Mouse (Mus musculus) thymus, adult 2 months (tissue): ENCODE results near the gene Epha5. TPM values are rescaled to one million over a fixed set of nuclear protein-coding genes. Genes with fewer than 3 reads are reported as not detected.

Experiments used
- DNase-seq: peaks from one replicate; pipeline ENCODE4 v3.0.0; 2021
- H3K27ac ChIP-seq: fragments of 200-500 bp; 2 replicates; pipeline ENCODE4 v1.5.1; 2012; ENCODE audit warnings: low read length, control low read depth; ENCODE audit not compliant: control insufficient read depth, insufficient read depth
- H3K27me3 ChIP-seq: fragments of 200-500 bp; 2 replicates; pipeline ENCODE4 v1.6.1; 2012; ENCODE audit warnings: mild to moderate bottlenecking, low read length, moderate library complexity, mixed read lengths; ENCODE audit not compliant: control insufficient read depth, insufficient read depth
- H3K36me3 ChIP-seq: fragments of 200-500 bp; 2 replicates; pipeline ENCODE4 v1.6.1; 2012; ENCODE audit warnings: mild to moderate bottlenecking, low read length, moderate library complexity; ENCODE audit not compliant: control insufficient read depth, insufficient read depth
- H3K4me1 ChIP-seq: fragments of 200-500 bp; replicated peaks from 2 replicates; pipeline ENCODE4 v1.6.1; 2012; ENCODE audit warnings: low read length; ENCODE audit not compliant: control insufficient read depth, insufficient read depth
- H3K4me3 ChIP-seq: fragments of 200-500 bp; 2 replicates; pipeline ENCODE4 v1.5.1; 2012; ENCODE audit warnings: mild to moderate bottlenecking, low read length, control low read depth, moderate library complexity; ENCODE audit not compliant: control insufficient read depth, insufficient read depth
- CTCF ChIP-seq: fragments of 200-500 bp; IDR thresholded peaks from 2 replicates; pipeline ENCODE4 v1.5.1; 2012; ENCODE audit warnings: mild to moderate bottlenecking, control low read depth, low read length, moderate library complexity, borderline replicate concordance; ENCODE audit not compliant: control insufficient read depth, poor library complexity, insufficient read depth; ENCODE audit errors: extremely low read depth
- POLR2A ChIP-seq: fragments of 200-500 bp; IDR thresholded peaks from 2 replicates; pipeline ENCODE4 v1.6.1; 2012; ENCODE audit warnings: mild to moderate bottlenecking, low read length, control low read depth, moderate library complexity; ENCODE audit not compliant: control insufficient read depth, poor library complexity, insufficient read depth; ENCODE audit errors: extremely low read depth
- WGBS: fragments of 180-500 bp; shearing (Covaris S2); methylation state at CpG from one replicate; pipeline ENCODE4 v1.1.7; 2018; 5-methylcytosine and 5-hydroxymethylcytosine counted together
- polyA plus RNA-seq: library from polyadenylated mRNA; depleted of rRNA; stranded (reverse); fragments of >200 nt; gene quantifications from 2 replicates; pipeline ENCODE4 v1.2.3, GENCODE M21; 2012

Epha5 gene
- polyA plus RNA-seq, 1 experiment: not detected

DNA sequence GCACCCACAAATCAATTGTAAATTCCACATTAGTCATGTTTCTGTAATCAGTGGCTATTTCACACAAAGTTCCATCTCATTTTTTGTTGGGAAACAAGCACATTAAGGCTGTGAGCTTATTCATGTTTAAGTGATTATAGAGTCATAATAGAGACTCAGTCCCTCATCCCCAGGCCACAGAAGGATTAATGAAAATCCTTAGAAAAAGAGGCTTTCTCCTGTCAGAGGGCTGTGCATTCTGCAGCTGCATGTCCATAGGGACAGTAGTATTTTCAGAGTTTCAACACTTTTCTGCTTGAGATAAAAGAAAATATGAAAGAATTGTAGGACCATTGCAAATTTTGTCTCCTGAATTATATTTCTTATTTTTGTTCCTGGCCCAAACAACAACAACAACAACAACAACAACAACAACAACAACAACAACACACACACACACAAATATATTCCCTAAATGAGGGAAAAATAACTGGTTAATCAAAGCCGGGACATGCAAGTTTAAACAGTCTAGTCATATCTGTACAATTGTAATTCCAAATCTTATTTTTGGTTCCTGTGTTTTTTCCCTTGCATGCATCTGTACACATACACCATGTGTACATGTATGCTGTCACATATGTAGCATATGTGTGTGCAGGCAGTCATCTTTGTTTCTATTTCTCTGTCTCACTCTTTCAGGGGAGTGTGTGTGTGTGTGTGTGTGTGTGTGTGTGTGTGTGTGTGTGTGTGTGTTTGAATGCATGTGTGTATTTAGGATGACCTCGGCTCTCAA lies 70.3 kb downstream of the Epha5 start:
- TF ChIP-seq CTCF: no peak
- no peak for TF ChIP-seq POLR2A
- no peak overlapping the region for H3K4me3 ChIP-seq
- no peak for DNase-seq
- H3K4me1 ChIP-seq: no peaks in the 10 kb centered on the region
- H3K36me3 ChIP-seq: no peaks in the 10 kb centered on the region
- H3K27me3 ChIP-seq: no peaks in the 10 kb centered on the region
- no peak overlapping the region for H3K27ac ChIP-seq
- WGBS: 90% methylated on average over 2 of the region's 2 CpGs

DNA sequence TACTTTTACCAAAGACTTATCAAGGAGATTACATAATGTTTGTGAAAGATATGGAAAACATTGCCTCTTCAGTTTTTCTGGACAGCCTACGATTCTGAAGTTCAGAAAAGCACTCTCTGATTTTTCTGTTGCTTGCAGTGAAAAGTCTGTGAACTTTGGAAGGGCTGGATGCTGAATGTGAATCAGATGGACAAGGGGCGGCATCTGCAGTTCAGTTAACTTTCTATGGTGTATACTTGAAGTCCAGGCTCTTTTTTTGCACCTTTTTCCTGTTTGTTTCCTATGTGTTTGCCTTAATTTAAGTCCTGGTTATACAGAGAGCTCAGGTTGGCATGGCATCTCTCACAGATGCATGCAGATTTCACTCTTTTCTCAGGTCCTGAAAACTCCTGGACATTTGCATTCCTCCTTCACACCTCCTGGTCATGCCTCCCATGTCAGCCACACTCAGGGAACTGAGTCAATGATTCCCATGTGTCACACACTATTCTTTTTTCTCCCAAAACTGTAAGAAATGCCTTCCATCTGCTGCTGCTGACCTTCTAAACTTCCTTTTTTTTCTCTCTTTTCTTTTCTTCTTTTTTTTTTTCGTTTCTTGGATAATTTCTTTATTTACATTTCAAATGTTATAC lies 81.2 kb downstream of the Epha5 start:
- 75% methylated on average over 3 of the region's 3 CpGs for WGBS
- H3K4me1 ChIP-seq: no peaks in the 10 kb centered on the region
- TF ChIP-seq CTCF: no peak
- TF ChIP-seq POLR2A: no peak
- no peak for DNase-seq
- no peak overlapping the region for H3K27ac ChIP-seq
- no peaks in the 10 kb centered on the region for H3K27me3 ChIP-seq
- no peaks in the 10 kb centered on the region for H3K36me3 ChIP-seq
- H3K4me3 ChIP-seq: no peak overlapping the region

DNA sequence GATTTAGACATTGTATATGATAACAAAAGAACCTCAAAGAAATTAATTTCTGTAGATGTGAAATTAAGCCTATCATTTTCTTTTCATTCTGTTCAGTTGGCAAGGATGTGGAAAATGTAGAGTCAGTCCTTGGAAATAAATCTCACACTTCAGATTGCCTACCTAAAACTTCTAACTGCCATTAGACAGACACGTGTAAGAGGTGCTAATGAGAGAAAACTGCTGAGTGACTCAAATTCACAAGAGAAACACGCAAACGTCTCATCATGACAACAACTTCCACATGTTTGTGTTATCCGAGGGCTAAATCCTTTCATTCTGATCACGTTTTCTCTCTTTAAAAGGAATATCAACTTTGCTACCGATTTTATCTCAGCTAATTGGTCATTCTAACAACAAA lies 82.7 kb downstream of the Epha5 start:
- 90% methylated on average over 6 of the region's 6 CpGs for WGBS
- no peak overlapping the region for H3K4me3 ChIP-seq
- TF ChIP-seq CTCF (no peak), POLR2A (no peak)
- no peaks in the 10 kb centered on the region for H3K36me3 ChIP-seq
- H3K4me1 ChIP-seq: no peaks in the 10 kb centered on the region
- H3K27me3 ChIP-seq: no peaks in the 10 kb centered on the region
- DNase-seq: no peak
- no peak overlapping the region for H3K27ac ChIP-seq

DNA sequence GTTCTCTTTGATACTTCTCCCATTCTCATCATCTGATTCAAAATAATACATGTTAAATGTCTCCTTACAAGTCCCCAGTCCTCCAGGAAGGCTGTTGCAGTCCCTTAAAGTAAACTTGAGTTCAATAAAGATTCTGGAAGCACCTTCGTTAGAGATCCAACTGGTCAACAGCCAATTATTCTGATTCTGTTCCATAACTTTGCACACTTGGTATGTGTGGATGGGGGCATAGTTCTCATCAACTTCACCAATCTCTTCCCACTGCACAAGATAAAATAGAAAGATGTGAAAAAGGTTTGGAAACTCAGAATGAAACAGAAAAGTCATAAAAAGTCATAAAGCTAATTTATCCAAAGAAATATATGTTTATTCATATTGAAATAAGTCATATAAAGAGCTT lies 85.6 kb downstream of the Epha5 start:
- Histone ChIP-seq H3K27ac (no peak overlapping the region), H3K36me3 (no peaks in the 10 kb centered on the region), H3K4me1 (no peaks in the 10 kb centered on the region), H3K27me3 (no peaks in the 10 kb centered on the region), H3K4me3 (no peak overlapping the region)
- no peak for DNase-seq
- TF ChIP-seq CTCF: no peak
- TF ChIP-seq POLR2A: no peak
- 89% methylated on average over 1 of the region's 1 CpGs for WGBS

DNA sequence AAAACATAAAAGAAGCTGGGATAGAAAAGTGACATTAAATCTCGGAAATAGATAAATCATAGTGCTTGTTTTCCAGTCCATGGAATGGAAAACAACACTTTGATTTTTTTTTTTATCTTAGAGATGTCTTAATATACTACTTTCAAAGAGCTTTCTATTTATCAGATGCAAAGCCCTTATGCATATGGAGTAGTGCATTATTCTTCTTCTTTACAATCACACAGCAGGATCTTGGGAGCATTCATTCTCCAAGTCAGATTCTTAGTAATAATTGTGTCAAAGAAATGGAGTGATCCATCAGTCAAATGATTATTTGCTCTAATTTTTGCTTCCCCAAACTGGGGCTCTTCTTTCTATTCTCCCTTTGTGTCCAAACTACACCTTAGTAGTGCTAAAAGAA lies 96.6 kb downstream of the Epha5 start:
- DNase-seq: no peak
- 90% methylated on average over 1 of the region's 1 CpGs for WGBS
- Histone ChIP-seq H3K27me3 (no peaks in the 10 kb centered on the region), H3K4me1 (no peaks in the 10 kb centered on the region), H3K27ac (no peak overlapping the region), H3K4me3 (no peak overlapping the region), H3K36me3 (no peaks in the 10 kb centered on the region)
- TF ChIP-seq POLR2A: no peak
- TF ChIP-seq CTCF: no peak

DNA sequence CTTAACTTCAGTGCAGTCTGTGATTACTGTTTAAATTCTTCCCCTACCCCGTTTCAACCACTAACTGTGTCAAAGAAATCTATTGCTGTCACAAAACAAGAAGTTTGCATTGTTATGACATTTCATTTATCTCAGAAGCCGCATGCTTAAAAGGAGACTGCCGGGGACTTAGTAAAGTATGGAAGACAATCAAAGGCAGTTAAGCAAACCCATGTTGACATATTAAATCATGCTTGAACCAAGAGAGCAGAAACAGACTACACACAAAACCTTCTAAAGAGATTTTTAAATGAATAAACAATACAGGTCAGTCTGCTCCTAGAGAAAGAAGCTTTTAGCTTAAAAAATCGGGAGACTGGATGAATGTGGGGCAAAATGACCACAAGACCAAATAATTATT lies 97.0 kb downstream of the Epha5 start:
- TF ChIP-seq POLR2A: no peak
- TF ChIP-seq CTCF: no peak
- 71% methylated on average over 4 of the region's 4 CpGs for WGBS
- Histone ChIP-seq H3K4me3 (no peak overlapping the region), H3K27ac (no peak overlapping the region), H3K36me3 (no peaks in the 10 kb centered on the region), H3K4me1 (no peaks in the 10 kb centered on the region), H3K27me3 (no peaks in the 10 kb centered on the region)
- no peak for DNase-seq
